Mouse (Mus musculus) thymus, adult 2 months (tissue): ENCODE measurements around the gene Tmem26. TPM values are rescaled to one million over a fixed set of nuclear protein-coding genes. Genes with fewer than 3 reads are reported as not detected.

Experiments used
- DNase-seq: peaks from one replicate; pipeline ENCODE4 v3.0.0; 2021
- H3K27ac ChIP-seq: fragments of 200-500 bp; 2 replicates; pipeline ENCODE4 v1.5.1; 2012; ENCODE audit warnings: low read length, control low read depth; ENCODE audit not compliant: control insufficient read depth, insufficient read depth
- H3K27me3 ChIP-seq: fragments of 200-500 bp; 2 replicates; pipeline ENCODE4 v1.6.1; 2012; ENCODE audit warnings: mild to moderate bottlenecking, low read length, moderate library complexity, mixed read lengths; ENCODE audit not compliant: control insufficient read depth, insufficient read depth
- H3K36me3 ChIP-seq: fragments of 200-500 bp; 2 replicates; pipeline ENCODE4 v1.6.1; 2012; ENCODE audit warnings: mild to moderate bottlenecking, low read length, moderate library complexity; ENCODE audit not compliant: control insufficient read depth, insufficient read depth
- H3K4me1 ChIP-seq: fragments of 200-500 bp; replicated peaks from 2 replicates; pipeline ENCODE4 v1.6.1; 2012; ENCODE audit warnings: low read length; ENCODE audit not compliant: control insufficient read depth, insufficient read depth
- H3K4me3 ChIP-seq: fragments of 200-500 bp; 2 replicates; pipeline ENCODE4 v1.5.1; 2012; ENCODE audit warnings: mild to moderate bottlenecking, low read length, control low read depth, moderate library complexity; ENCODE audit not compliant: control insufficient read depth, insufficient read depth
- CTCF ChIP-seq: fragments of 200-500 bp; IDR thresholded peaks from 2 replicates; pipeline ENCODE4 v1.5.1; 2012; ENCODE audit warnings: mild to moderate bottlenecking, control low read depth, low read length, moderate library complexity, borderline replicate concordance; ENCODE audit not compliant: control insufficient read depth, poor library complexity, insufficient read depth; ENCODE audit errors: extremely low read depth
- POLR2A ChIP-seq: fragments of 200-500 bp; IDR thresholded peaks from 2 replicates; pipeline ENCODE4 v1.6.1; 2012; ENCODE audit warnings: mild to moderate bottlenecking, low read length, control low read depth, moderate library complexity; ENCODE audit not compliant: control insufficient read depth, poor library complexity, insufficient read depth; ENCODE audit errors: extremely low read depth
- WGBS: fragments of 180-500 bp; shearing (Covaris S2); methylation state at CpG from one replicate; pipeline ENCODE4 v1.1.7; 2018; 5-methylcytosine and 5-hydroxymethylcytosine counted together
- polyA plus RNA-seq: library from polyadenylated mRNA; depleted of rRNA; stranded (reverse); fragments of >200 nt; gene quantifications from 2 replicates; pipeline ENCODE4 v1.2.3, GENCODE M21; 2012

Gene Tmem26
- polyA plus RNA-seq, 1 experiment, result 4.4 TPM

DNA sequence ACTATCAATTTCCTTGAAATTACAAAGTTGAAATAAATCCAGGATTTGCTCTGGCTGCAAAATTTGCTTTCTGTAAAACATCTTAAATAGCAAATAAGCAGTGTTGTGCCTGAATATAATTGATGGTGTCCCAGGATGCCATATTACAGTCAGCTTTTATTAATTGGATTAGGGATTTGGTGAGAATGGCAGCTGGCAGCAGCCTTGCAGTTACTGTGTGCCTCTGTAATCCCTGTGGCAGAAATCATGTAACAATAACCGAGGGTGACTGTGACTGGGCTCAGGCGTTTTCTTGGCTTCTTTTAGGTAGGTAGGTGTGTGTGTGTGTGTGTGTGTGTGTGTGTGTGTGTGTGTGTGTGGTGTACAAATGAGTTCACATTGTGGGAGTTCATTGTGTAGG, 16.8 kb downstream of the Tmem26 start:
- WGBS, result 91% methylated on average over 2 of the region's 2 CpGs
- Histone ChIP-seq H3K4me1 (no peaks in the 10 kb centered on the region), H3K27me3 (no peaks in the 10 kb centered on the region), H3K27ac (no peak overlapping the region), H3K4me3 (no peak overlapping the region), H3K36me3 (no peaks in the 10 kb centered on the region)
- DNase-seq, result no peak
- no peak for TF ChIP-seq CTCF
- no peak for TF ChIP-seq POLR2A

DNA sequence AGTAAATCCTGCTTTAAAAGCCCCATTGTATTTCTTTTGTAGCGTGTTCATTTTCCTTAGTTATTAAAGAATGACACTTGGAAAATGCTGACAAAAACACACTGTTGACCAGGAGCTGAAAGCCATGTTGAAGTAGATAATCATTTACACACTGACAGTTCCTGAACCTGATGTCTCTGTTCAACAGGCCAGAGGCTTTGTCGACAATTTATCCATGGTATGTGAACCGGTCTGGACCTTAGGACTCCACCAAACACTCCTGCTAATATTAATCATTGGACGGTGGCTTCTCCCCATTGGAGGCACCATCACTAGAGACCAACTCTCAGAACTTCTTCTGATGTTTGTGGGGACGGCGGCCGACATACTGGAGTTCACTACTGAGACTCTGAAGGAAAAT, 27.5 kb downstream of the Tmem26 start:
- Histone ChIP-seq H3K36me3 (no peaks in the 10 kb centered on the region), H3K4me1 (no peaks in the 10 kb centered on the region), H3K27me3 (no peaks in the 10 kb centered on the region), H3K4me3 (no peak overlapping the region), H3K27ac (no peak overlapping the region)
- no peak for DNase-seq
- 95% methylated on average over 7 of the region's 7 CpGs for WGBS
- TF ChIP-seq CTCF (no peak), POLR2A (no peak)

GRCm38 (mm10) chr10:68759238-68759637, 35.8 kb downstream of the Tmem26 start:
- TF ChIP-seq POLR2A (no peak), CTCF (no peak)
- no peaks in the 10 kb centered on the region for H3K4me1 ChIP-seq
- WGBS, result 22% methylated on average over 5 of the region's 5 CpGs
- H3K27me3 ChIP-seq, result no peaks in the 10 kb centered on the region
- peak; percentile 8 for DNase-seq
- no peak overlapping the region for H3K27ac ChIP-seq
- no peaks in the 10 kb centered on the region for H3K36me3 ChIP-seq
- H3K4me3 ChIP-seq, result no peak overlapping the region

DNA sequence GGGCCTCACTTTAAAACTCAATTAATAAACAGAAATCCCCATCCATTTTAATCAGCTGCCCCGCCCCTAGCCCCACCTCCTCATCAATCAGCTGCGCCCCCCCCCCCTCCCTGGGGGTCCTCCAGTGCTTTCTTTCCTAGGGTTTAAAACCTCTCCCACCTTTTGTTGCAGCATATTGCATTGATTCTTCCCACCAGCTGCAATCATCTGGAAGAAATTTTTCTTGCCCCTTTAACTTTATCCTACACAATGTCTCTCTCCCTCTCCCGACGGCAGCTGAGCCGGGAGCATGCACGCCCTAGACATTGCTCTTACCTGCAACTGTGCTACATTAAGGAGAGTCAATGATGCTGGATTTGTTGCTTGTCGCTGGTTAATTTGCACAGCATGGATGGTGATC, 36.3 kb downstream of the Tmem26 start:
- Histone ChIP-seq H3K36me3 (no peaks in the 10 kb centered on the region), H3K27ac (no peak overlapping the region), H3K4me3 (no peak overlapping the region), H3K27me3 (no peaks in the 10 kb centered on the region), H3K4me1 (no peaks in the 10 kb centered on the region)
- no peak for TF ChIP-seq POLR2A
- TF ChIP-seq CTCF, result no peak
- WGBS, result 96% methylated on average over 7 of the region's 7 CpGs
- no peak for DNase-seq

GRCm38 (mm10) chr10:68781067-68781868, 57.8 kb downstream of the Tmem26 start:
- Histone ChIP-seq H3K27ac (no peak overlapping the region), H3K4me1 (no peaks in the 10 kb centered on the region)

GRCm38 (mm10) chr10:68782724-68783123, 59.3 kb downstream of the Tmem26 start:
- Histone ChIP-seq H3K4me1 (no peaks in the 10 kb centered on the region), H3K27me3 (no peaks in the 10 kb centered on the region), H3K27ac (no peak overlapping the region), H3K4me3 (no peak overlapping the region), H3K36me3 (no peaks in the 10 kb centered on the region)
- no peak for DNase-seq
- no peak for TF ChIP-seq POLR2A
- no peak for TF ChIP-seq CTCF
- WGBS, result 95% methylated on average over 6 of the region's 6 CpGs

More at GRCm38 (mm10) chr10:68781067-68781868, 57.8 kb downstream of the Tmem26 start:
- WGBS, result 91% methylated on average over 9 of the region's 9 CpGs
- no peaks in the 10 kb centered on the region for H3K27me3 ChIP-seq
- TF ChIP-seq CTCF (no peak), POLR2A (no peak)
- no peak overlapping the region for H3K4me3 ChIP-seq
- DNase-seq, result no peak
- no peaks in the 10 kb centered on the region for H3K36me3 ChIP-seq

- Histone ChIP-seq H3K36me3 (no peaks in the 10 kb centered on the region), H3K27me3 (no peaks in the 10 kb centered on the region), H3K27ac (no peak overlapping the region), H3K4me3 (no peak overlapping the region), H3K4me1 (no peaks in the 10 kb centered on the region)
- 91% methylated on average over 2 of the region's 2 CpGs for WGBS
- no peak for TF ChIP-seq POLR2A
- TF ChIP-seq CTCF, result no peak
- no peak for DNase-seq
These were observed 60.4 kb downstream of the Tmem26 start for GRCm38 (mm10) chr10:68783856-68784255.
